Mouse (Mus musculus) central nervous system, embryonic 14 days (tissue): ENCODE measurements around the gene Yars. TPM values are rescaled to one million over a fixed set of nuclear protein-coding genes. Genes with fewer than 3 reads are reported as not detected.

Experiments used
- polyA plus RNA-seq: library from polyadenylated mRNA; depleted of rRNA; stranded (reverse); fragments of >200 nt; gene quantifications from 2 replicates; pipeline ENCODE4 v1.2.3, GENCODE M21; 2012; rRNA removed

Gene Yars
- polyA plus RNA-seq: 71.3 and 71.4 TPM in 2 replicates

GRCm38 (mm10) chr4:129189542-129190519, at the start of gene Yars, which contains the start of gene S100pbp:
Yars (plus strand) TSS chr4:129189760.
S100pbp (minus strand) TSS chr4:129189727.

GRCm38 (mm10) chr4:129261196-129261595, 71.6 kb downstream of the Yars start, which contains the start of gene C77080:
C77080 (minus strand) TSS chr4:129261404.

Other genes starting within 250 kb of the Yars start
- gene Azin2, start 227.3 kb upstream of the Yars start, polyA plus RNA-seq: 16.1 and 19.6 TPM in 2 replicates
- 80.8 and 85.4 TPM in 2 replicates for gene Ak2, start 197.8 kb upstream of the Yars start, polyA plus RNA-seq
- 73.7 and 75.8 TPM in 2 replicates for gene Rnf19b, start 131.5 kb upstream of the Yars start, polyA plus RNA-seq
- 0.10 and 1.6 TPM in 2 replicates for gene Tmem54, start 84.2 kb upstream of the Yars start, polyA plus RNA-seq
- 40.4 and 49.1 TPM in 2 replicates for gene Hpca, start 67.7 kb upstream of the Yars start, polyA plus RNA-seq
- 5.7 and 10.2 TPM in 2 replicates for gene Fndc5, start 52.8 kb upstream of the Yars start, polyA plus RNA-seq
- gene S100pbp, start within 50 bp of the Yars start, polyA plus RNA-seq: 32.3 and 35.0 TPM in 2 replicates
- 9.8 and 13.8 TPM in 2 replicates for gene C77080, start 71.6 kb downstream of the Yars start, polyA plus RNA-seq
- gene Sync, start 97.9 kb downstream of the Yars start, polyA plus RNA-seq: 0.48 and 1.6 TPM in 2 replicates
- gene Rbbp4, start 145.6 kb downstream of the Yars start, polyA plus RNA-seq: 115 and 134 TPM in 2 replicates
- 27.3 and 32.9 TPM in 2 replicates for gene Zbtb8os, start 145.9 kb downstream of the Yars start, polyA plus RNA-seq
- 16.9 and 18.8 TPM in 2 replicates for gene Zbtb8a, start 188.4 kb downstream of the Yars start, polyA plus RNA-seq